Mouse (Mus musculus): Measurements from ENCODE around the gene Tmem184a. TPM values are rescaled to one million over a fixed set of nuclear protein-coding genes. Genes with fewer than 3 reads are reported as not detected.

Tmem184a gene
- total RNA-seq, 2 experiments from 2014 or later = 0.30 TPM; not detected in 1

- no peak for DNase-seq (ENCODE audit: low spot score in 2 of 2)
Measured at GRCm38 (mm10) chr5:139793338-139794089, 26.2 kb downstream of the Tmem184a start.

DNA sequence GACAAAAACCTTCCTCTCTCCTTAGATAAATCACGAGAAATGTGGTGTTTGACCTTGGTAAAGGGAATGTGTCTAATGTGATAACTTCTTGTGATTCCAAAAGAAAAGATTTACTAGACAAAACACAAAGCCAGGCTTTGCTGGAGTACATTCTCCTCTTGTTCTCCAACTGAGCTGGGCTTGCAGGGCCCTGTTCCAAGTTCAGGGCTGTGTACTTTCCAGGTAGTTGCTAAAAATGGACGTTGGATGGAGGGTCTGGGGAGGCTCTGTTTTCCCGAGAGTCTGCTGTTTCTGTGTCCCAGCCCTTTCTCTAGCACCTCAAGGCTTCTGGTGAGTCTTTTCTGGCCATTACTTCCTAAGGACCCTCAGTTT is 26.8 kb downstream of the Tmem184a start:
- DNase-seq (ENCODE audit: low spot score in 2 of 2) = no peak

GRCm38 (mm10) chr5:139792159-139792775 is 27.4 kb downstream of the Tmem184a start:
- no peak for DNase-seq (ENCODE audit: low spot score in 2 of 2)

DNA sequence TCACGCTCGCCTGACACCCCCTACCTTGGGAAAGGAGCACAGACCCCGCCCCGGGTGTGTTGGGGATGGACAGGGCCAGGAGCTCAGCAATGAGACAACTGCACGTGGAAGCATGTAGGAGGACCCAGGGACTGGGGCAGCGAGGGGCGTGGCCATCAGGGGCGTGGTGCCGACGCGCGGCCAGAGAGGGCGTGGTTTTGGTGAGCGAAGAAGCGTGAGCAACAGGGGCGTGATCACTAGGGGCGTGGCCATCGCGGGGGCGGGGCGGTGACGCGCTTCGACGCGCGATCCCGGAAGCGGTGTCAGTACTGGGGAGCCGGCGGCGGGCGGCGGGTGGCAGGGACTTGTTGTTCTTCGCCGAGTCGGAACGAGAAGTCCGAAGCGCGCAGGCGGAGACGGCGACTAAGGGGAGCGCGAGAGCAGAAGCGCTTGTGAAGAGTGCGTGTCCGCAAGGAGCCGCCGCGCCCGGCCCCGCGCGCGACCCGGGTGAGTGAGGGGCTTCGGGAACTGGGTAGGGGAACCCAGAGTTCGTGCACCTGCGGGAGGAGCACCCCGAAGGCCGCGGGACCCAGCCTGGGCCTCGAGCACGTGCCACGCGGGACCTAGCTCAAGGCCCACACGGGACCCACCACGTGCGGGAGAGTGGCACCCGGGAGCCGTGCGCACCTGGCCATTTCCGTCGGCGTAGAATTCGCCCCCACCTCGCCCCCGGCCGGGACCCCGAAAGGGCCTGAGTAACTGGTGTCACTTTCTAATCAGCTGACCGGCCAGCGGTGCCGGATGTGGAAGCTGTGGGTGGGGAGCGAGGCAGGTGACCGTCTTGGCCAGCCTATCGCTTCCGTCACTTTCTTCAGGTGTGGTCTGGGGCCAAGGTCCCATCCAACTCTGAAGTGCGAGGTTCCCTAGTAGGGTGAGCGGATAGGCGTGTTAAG is 28.2 kb downstream of the Tmem184a start, which contains the start of gene Mafk:
TSS of gene Mafk (plus strand) at position 287 of the 932 bp plus-strand sequence.
- peak; percentile 89 to 96 for DNase-seq (ENCODE audit: low spot score in 2 of 2)

GRCm38 (mm10) chr5:139789466-139789865 is 30.3 kb downstream of the Tmem184a start:
- DNase-seq (ENCODE audit: low spot score in 2 of 2) = no peak

GRCm38 (mm10) chr5:139781406-139781805 is 38.3 kb downstream of the Tmem184a start:
- DNase-seq (ENCODE audit: low spot score in 2 of 2) = no peak

GRCm38 (mm10) chr5:139776966-139777365 is 42.8 kb downstream of the Tmem184a start:
- DNase-seq (ENCODE audit: low spot score in 2 of 2) = no peak

GRCm38 (mm10) chr5:139775216-139775926 is 44.3 kb downstream of the Tmem184a start, which contains the start of gene Ints1:
Ints1 (minus strand) TSS chr5:139775674.
- peak; percentile 94 to 99 for DNase-seq (ENCODE audit: low spot score in 2 of 2)

DNA sequence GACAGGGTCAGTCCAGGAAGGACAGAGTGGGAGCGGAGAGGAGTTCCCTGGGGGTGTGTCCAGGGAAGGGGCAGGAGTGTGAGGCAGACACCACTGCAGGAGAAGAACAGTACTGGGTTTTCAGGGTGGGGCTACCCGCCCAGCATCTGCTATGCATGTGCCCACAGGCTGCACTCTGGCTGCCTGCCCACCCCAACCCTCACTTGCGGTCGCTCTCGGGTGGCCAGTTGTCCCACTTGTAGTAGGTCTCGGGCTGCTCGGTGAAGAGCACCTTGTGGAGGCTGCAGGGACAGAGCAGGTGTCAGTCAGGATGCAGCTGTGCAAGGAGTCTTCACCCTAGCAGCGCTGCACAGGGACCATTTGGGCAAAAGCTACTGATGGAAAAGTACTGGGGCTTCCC is 51.5 kb downstream of the Tmem184a start:
- DNase-seq (ENCODE audit: low spot score in 2 of 2) = no peak

GRCm38 (mm10) chr5:139764296-139764695 is 55.4 kb downstream of the Tmem184a start:
- DNase-seq (ENCODE audit: low spot score in 2 of 2) = no peak

- peak; percentile 39 to 66 for DNase-seq (ENCODE audit: low spot score in 2 of 2)
Measured at GRCm38 (mm10) chr5:139758096-139758495, 61.6 kb downstream of the Tmem184a start.

GRCm38 (mm10) chr5:139756586-139756985 is 63.1 kb downstream of the Tmem184a start:
- no peak for DNase-seq (ENCODE audit: low spot score in 2 of 2)

GRCm38 (mm10) chr5:139756135-139756534 is 63.6 kb downstream of the Tmem184a start:
- DNase-seq (ENCODE audit: low spot score in 2 of 2) = no peak

GRCm38 (mm10) chr5:139754753-139755152 is 65.0 kb downstream of the Tmem184a start:
- peak; percentile 45 to 71 for DNase-seq (ENCODE audit: low spot score in 2 of 2)

Small RNA genes within 50 kb of the gene (microRNA-seq; reads per million reads assigned to microRNA genes)
- gene Mir7037 = 2.2 to 5.3 reads per million in 2 experiments

Other genes starting within 250 kb of the Tmem184a start
- 1 to 10 TPM; 1.1 to 1.5 TPM for gene Micall2, start 83.6 kb downstream of the Tmem184a start, total RNA-seq (2021)
- gene Ints1, start 44.2 kb downstream of the Tmem184a start, total RNA-seq (2021) = 10 to 100 TPM; 79.0 to 89.5 TPM
- 10 to 100 TPM; 10.3 to 13.0 TPM for gene Mafk, start 28.4 kb downstream of the Tmem184a start, total RNA-seq (2021)
- gene Gm26938, start 6.5 kb upstream of the Tmem184a start, total RNA-seq (2021) = not detected
- gene Psmg3, start 7.0 kb upstream of the Tmem184a start, total RNA-seq (2021) = 10 to 100 TPM; 20.7 to 21.8 TPM
- 10 to 100 TPM; 24.4 to 32.3 TPM for gene Elfn1, start 88.0 kb upstream of the Tmem184a start, total RNA-seq (2021)